Mouse (Mus musculus) heart, postnatal 0 days (tissue): ENCODE measurements at regions not wholly inside any gene's neighbourhood (a gene's known extent, or its start where the extent isn't known, plus 50 kb on each side); places are given as distances from the start of the nearest gene placed in this dataset.

Experiments used
- ATAC-seq: fragments of 200-750 bp; cut with Nextera tagmentation; 2 replicates; pipeline ENCODE4 v1.8.0; 2017; ENCODE audit warnings: low read depth, moderate number of reproducible peaks, moderate library complexity; ENCODE audit not compliant: insufficient read depth
- DNase-seq: peaks from one replicate; pipeline ENCODE4 v3.0.0-alpha.2; 2016; ENCODE audit warnings: low spot score
- H3K27ac ChIP-seq: fragments of 300-500 bp; sonication (generic); 2 replicates; pipeline ENCODE4 v1.5.1; 2014; ENCODE audit warnings: low read depth, mild to moderate bottlenecking
- H3K27me3 ChIP-seq: fragments of 300-500 bp; sonication (generic); 2 replicates; pipeline ENCODE4 v1.6.1; 2014; ENCODE audit warnings: low read length, mixed read lengths; ENCODE audit not compliant: control insufficient read depth, insufficient read depth
- H3K36me3 ChIP-seq: fragments of 300-500 bp; sonication (generic); replicated peaks from 2 replicates; pipeline ENCODE4 v1.6.1; 2014; ENCODE audit warnings: low read length, mixed read lengths; ENCODE audit not compliant: control insufficient read depth, insufficient read depth
- H3K4me1 ChIP-seq: fragments of 300-500 bp; sonication (generic); 2 replicates; pipeline ENCODE4 v1.6.1; 2014; ENCODE audit warnings: antibody characterized with exemption; ENCODE audit not compliant: control insufficient read depth, insufficient read depth
- H3K4me2 ChIP-seq: fragments of 300-500 bp; sonication (generic); 2 replicates; pipeline ENCODE4 v1.6.1; 2014; ENCODE audit warnings: low read depth, mild to moderate bottlenecking, low read length, moderate library complexity
- H3K4me3 ChIP-seq: fragments of 300-500 bp; sonication (generic); 2 replicates; pipeline ENCODE4 v1.5.1; 2014; ENCODE audit warnings: low read depth, low read length
- H3K9ac ChIP-seq: fragments of 300-500 bp; sonication (generic); replicated peaks from 2 replicates; pipeline ENCODE4 v1.6.1; 2014; ENCODE audit warnings: low read depth, low read length, mixed read lengths
- H3K9me3 ChIP-seq: fragments of 300-500 bp; sonication (generic); replicated peaks from 2 replicates; pipeline ENCODE4 v1.6.1; 2016; ENCODE audit warnings: low read length; ENCODE audit not compliant: control insufficient read depth
- CTCF ChIP-seq: IDR thresholded peaks from 2 replicates; pipeline ENCODE4 v1.5.1; 2016; ENCODE audit warnings: antibody characterized with exemption, control low read depth, low read depth
- EP300 ChIP-seq: IDR thresholded peaks from 2 replicates; pipeline ENCODE4 v1.6.1; 2016; ENCODE audit warnings: antibody characterized with exemption, low read depth
- WGBS: fragments of 180-500 bp; shearing (Covaris S2); extraction: QIAGEN DNeasy Blood & Tissue Kit; methylation state at CpG from one replicate; pipeline ENCODE4 v1.1.7; 2014; 5-methylcytosine and 5-hydroxymethylcytosine counted together

DNA sequence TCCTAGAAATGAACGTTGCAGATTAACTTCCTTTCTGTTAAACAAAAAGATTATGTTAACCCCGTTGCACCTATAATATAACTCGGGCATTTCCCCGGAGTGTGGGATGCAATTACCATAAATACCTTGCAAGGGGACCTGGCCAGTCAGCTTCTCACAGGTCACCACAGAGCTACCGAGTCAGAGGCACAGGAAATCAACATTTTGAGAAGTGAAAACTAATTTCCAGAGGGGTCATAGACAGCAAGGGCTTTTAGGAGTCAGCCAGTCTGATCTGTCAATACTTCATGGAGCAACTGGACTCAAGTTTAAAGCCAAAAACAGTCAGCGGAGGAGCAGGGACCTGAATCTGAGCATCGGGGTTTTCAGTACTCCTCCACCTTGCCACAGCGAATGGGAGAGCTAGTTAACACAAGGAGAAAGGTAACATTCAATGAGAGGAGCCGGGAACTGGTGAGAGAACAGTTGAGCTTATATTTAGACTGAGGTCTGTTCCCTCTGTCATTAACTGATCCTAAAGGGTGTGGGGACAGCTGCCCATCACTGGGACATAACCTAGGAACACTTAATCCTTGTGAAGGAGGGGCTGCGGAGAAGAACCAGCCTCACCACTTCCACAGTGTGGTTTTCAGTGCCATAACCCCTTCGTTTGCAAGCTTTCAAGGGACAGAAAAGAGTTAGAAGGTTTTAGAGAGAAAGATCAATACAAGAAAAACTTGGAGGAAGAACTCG is 105.9 kb downstream of the Nufip1 start:
- no peak overlapping the region for H3K27ac ChIP-seq
- ATAC-seq: no peak
- no peak for TF ChIP-seq CTCF
- TF ChIP-seq EP300: no peak

DNA sequence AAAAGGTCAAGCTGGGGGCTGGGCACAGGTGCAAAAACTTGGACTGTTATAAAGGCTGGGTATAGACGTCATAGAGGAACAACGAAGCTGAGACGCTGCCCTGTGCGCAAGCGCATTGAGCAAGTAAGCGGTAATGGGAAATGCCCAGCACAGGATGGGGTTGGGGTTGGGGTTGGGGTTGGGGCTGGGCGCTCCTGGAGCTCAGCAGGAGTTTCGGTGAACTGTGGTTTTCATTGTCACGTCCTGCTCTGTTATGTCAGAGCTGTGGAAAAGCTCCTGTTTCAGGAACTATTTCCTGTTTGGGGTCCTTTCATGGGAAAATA is 106.4 kb downstream of the Nufip1 start:
- WGBS: 75% methylated on average over 9 of the region's 9 CpGs
- Histone ChIP-seq H3K27me3 (no peaks in the 10 kb centered on the region), H3K4me3 (no peak overlapping the region), H3K4me2 (no peak overlapping the region), H3K27ac (no peak overlapping the region), H3K9me3 (peaks cover 7% of the 10 kb centered on the region; the same call in 1 of the 2 replicates), H3K36me3 (no peaks in the 10 kb centered on the region), H3K9ac (no peak overlapping the region), H3K4me1 (no peaks in the 10 kb centered on the region)
- ATAC-seq: no peak
- TF ChIP-seq CTCF: no peak
- TF ChIP-seq EP300: no peak
- DNase-seq: no peak

More for the DNA sequence above, 105.9 kb downstream of the Nufip1 start:
- no peak for DNase-seq
- H3K9ac ChIP-seq: no peak overlapping the region
- H3K36me3 ChIP-seq: no peaks in the 10 kb centered on the region
- WGBS: 67% methylated on average over 12 of the region's 12 CpGs
- no peaks in the 10 kb centered on the region for H3K4me1 ChIP-seq
- no peaks in the 10 kb centered on the region for H3K27me3 ChIP-seq
- H3K4me3 ChIP-seq: no peak overlapping the region
- H3K9me3 ChIP-seq: peaks cover 7% of the 10 kb centered on the region; the same call in 1 of the 2 replicates
- no peak overlapping the region for H3K4me2 ChIP-seq

DNA sequence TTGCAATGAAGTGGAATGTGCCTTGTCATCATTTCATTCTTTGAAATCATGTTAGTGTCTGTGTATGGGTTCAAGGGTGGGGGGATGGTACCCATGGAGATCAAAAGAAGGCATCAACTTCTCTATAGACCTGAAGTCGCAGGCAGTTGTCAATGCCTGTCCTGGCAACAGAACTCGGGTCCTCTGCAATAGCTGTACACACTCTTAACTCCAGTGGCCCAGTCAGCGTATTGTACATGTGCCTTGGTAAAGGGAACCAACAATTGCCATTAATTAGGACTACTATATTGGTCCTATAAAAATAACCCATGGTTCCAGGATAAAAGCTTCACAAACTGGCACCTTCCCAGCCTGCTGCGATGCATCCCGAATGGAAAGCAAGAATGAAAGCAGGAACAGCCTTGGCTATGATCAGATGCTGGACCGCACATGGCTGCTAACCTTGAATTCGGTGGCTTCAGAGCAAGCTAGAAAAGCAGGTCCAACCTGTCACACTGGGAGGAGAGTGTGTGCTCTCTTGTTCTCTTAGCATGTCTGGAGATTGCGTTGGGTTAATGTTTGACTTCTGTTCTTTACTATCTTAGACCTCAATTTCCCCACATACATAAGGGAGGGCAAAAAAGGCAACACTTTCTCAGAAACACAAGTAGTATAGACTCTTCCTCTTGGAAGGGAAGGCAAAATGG is 107.0 kb downstream of the Nufip1 start:
- Histone ChIP-seq H3K4me1 (no peaks in the 10 kb centered on the region), H3K4me3 (no peak overlapping the region), H3K9ac (no peak overlapping the region), H3K36me3 (no peaks in the 10 kb centered on the region), H3K4me2 (no peak overlapping the region), H3K9me3 (peaks cover 7% of the 10 kb centered on the region; the same call in 1 of the 2 replicates), H3K27me3 (no peaks in the 10 kb centered on the region), H3K27ac (no peak overlapping the region)
- no peak for DNase-seq
- ATAC-seq: no peak
- WGBS: 87% methylated on average over 8 of the region's 8 CpGs
- TF ChIP-seq CTCF (no peak), EP300 (no peak)

DNA sequence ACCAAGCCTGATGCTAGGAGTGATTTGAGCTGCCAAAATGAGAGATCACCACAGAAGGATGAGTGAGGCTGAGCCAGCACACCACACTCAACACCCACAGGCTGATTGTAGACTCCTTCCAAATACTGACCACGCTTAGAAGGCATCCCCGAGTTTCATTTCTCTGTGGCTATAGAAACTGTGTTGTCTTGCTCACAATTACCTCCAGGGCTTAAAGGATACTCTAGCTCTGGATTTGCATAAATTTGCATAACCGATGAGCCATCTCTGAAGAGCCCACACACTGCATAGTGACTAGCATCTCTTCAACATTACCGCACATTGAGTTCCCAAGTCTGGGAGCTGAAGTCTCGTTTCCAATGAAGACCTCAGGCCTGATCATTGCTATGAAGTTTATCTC is 110.3 kb downstream of the Nufip1 start:
- no peak overlapping the region for H3K4me2 ChIP-seq
- ATAC-seq (no peak), DNase-seq (no peak)
- no peak overlapping the region for H3K9ac ChIP-seq
- H3K4me3 ChIP-seq: no peak overlapping the region
- no peaks in the 10 kb centered on the region for H3K4me1 ChIP-seq
- no peak overlapping the region for H3K27ac ChIP-seq
- whole genome bisulfite sequencing: 85% methylated on average over 5 of the region's 5 CpGs
- H3K9me3 ChIP-seq: peaks cover 7% of the 10 kb centered on the region; the same call in 1 of the 2 replicates
- TF ChIP-seq EP300 (no peak), CTCF (no peak)
- H3K27me3 ChIP-seq: no peaks in the 10 kb centered on the region
- H3K36me3 ChIP-seq: no peaks in the 10 kb centered on the region

DNA sequence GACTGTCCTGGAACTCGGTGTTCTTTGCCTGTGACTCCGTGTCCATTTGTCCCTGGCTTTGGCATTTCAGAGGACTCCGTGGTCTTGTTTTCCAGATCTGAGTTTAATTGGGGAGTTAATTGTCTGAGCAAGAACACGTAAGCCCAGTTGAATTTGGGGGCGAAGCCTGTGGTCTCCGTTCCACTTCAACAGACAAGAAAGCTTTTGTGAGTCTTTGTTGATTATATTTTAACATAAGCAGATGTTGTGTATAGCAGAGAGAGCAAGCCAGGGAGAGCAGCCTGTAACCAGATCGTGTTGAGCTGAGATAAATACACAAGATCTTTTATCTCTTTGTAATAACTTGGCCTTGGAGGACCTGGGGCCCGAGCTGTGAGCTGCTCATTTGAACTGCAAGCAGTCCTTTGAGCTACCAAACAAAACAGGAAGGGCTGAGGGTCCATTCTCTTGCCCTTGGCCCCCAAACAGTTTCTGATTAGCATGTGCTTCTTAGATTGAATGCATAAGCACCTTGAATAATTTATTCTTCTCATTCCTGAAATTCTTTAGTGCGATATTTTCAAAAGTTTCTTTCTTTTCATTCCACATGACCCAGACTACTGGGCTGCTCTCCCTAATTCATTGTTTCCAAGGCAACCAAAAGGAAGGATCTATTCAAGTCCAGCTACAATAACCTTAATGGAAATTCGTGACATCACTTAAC is 111.1 kb downstream of the Nufip1 start:
- H3K4me2 ChIP-seq: no peak overlapping the region
- no peak overlapping the region for H3K4me3 ChIP-seq
- no peak overlapping the region for H3K9ac ChIP-seq
- no peaks in the 10 kb centered on the region for H3K4me1 ChIP-seq
- peaks cover 7% of the 10 kb centered on the region; the same call in 1 of the 2 replicates for H3K9me3 ChIP-seq
- no peak overlapping the region for H3K27ac ChIP-seq
- H3K27me3 ChIP-seq: no peaks in the 10 kb centered on the region
- 67% methylated on average over 10 of the region's 10 CpGs for WGBS
- TF ChIP-seq CTCF: no peak
- TF ChIP-seq EP300: no peak
- DNase-seq (no peak), ATAC-seq (no peak)
- H3K36me3 ChIP-seq: no peaks in the 10 kb centered on the region
